Mouse (Mus musculus) small intestine, adult 2 months (tissue): ENCODE measurements around the gene Ifi35.

ENCODE experiments used
- CTCF ChIP-seq: fragments of 200-500 bp; IDR thresholded peaks from 2 replicates; pipeline ENCODE4 v1.5.1; 2012; ENCODE audit warnings: low read depth, mild to moderate bottlenecking, control low read depth, inconsistent platforms, low read length, moderate library complexity, mixed read lengths; ENCODE audit not compliant: insufficient replicate concordance, insufficient read length; ENCODE audit errors: extremely low read depth
- POLR2A ChIP-seq: fragments of 200-500 bp; IDR thresholded peaks from 2 replicates; pipeline ENCODE4 v1.6.1; 2012; ENCODE audit warnings: low read depth, mild to moderate bottlenecking, control low read depth, inconsistent platforms, low read length, moderate library complexity

GRCm38 (mm10) chr11:101507090-101507489 lies 58.9 kb downstream of the Ifi35 start:
- TF ChIP-seq CTCF (no peak), POLR2A (no peak)
